Mouse (Mus musculus): ENCODE results near the gene Hist2h2be. TPM values are rescaled to one million over a fixed set of nuclear protein-coding genes. Genes with fewer than 3 reads are reported as not detected.

Gene Hist2h2be
- polyA plus RNA-seq, 1 experiment from 2014 or later = 2.3 TPM

- no peak for TF ChIP-seq EP300 (IDR thresholded peaks at IDR 0.05)
- TF ChIP-seq CTCF (IDR thresholded peaks at IDR 0.05) = no peak
- no peak overlapping the region for H3K4me2 ChIP-seq (replicated peaks; ENCODE audit: low read depth, low read length)
- H3K36me3 ChIP-seq (ENCODE audit: insufficient read depth, low read length) = no peaks in the 10 kb centered on the region
- no peak overlapping the region for H3K27ac ChIP-seq (ENCODE audit: low read length)
- no peaks in the 10 kb centered on the region for H3K9me3 ChIP-seq (ENCODE audit: low read length)
- 50% methylated on average over 2 of the region's 2 CpGs for WGBS
- no peak overlapping the region for H3K4me3 ChIP-seq (ENCODE audit: low read depth, low read length)
- DNase-seq (ENCODE audit: low spot score) (no peak), ATAC-seq (no peak)
- H3K27me3 ChIP-seq (replicated peaks; ENCODE audit: insufficient read depth, low read length) = no peaks in the 10 kb centered on the region
- no peak overlapping the region for H3K9ac ChIP-seq (replicated peaks; ENCODE audit: low read depth)
- no peaks in the 10 kb centered on the region; the same call in 1 of the 2 replicates for H3K4me1 ChIP-seq (ENCODE audit: insufficient read depth, low read depth, low read length)
These were observed 7.9 kb downstream of the Hist2h2be start for GRCm38 (mm10) chr3:96228828-96229227.

- Histone ChIP-seq H3K4me1 (ENCODE audit: insufficient read depth, low read depth, low read length) (no peaks in the 10 kb centered on the region), H3K9ac (replicated peaks; ENCODE audit: low read depth) (no peak overlapping the region), H3K27ac (ENCODE audit: low read length) (no peak overlapping the region), H3K27me3 (replicated peaks; ENCODE audit: insufficient read depth, low read length) (no peaks in the 10 kb centered on the region), H3K4me2 (replicated peaks; ENCODE audit: low read depth, low read length) (no peak overlapping the region), H3K4me3 (ENCODE audit: low read depth, low read length) (no peak overlapping the region), H3K9me3 (ENCODE audit: low read length) (no peaks in the 10 kb centered on the region), H3K36me3 (ENCODE audit: insufficient read depth, low read length) (no peaks in the 10 kb centered on the region)
- DNase-seq (ENCODE audit: low spot score) (no peak), ATAC-seq (no peak)
- WGBS = 66% methylated on average over 2 of the region's 2 CpGs
- TF ChIP-seq EP300 (IDR thresholded peaks at IDR 0.05) (no peak), CTCF (IDR thresholded peaks at IDR 0.05) (no peak)
These were observed 9.5 kb downstream of the Hist2h2be start for GRCm38 (mm10) chr3:96230404-96230803.

GRCm38 (mm10) chr3:96230910-96231757 lies 10.2 kb downstream of the Hist2h2be start:
- no peak overlapping the region for H3K9ac ChIP-seq (replicated peaks; ENCODE audit: low read depth)
- H3K27ac ChIP-seq (ENCODE audit: low read length) = no peak overlapping the region
- no peaks in the 10 kb centered on the region for H3K4me1 ChIP-seq (ENCODE audit: insufficient read depth, low read depth, low read length)
- no peak overlapping the region for H3K4me2 ChIP-seq (replicated peaks; ENCODE audit: low read depth, low read length)
- no peak overlapping the region for H3K4me3 ChIP-seq (ENCODE audit: low read depth, low read length)
- ATAC-seq (no peak), DNase-seq (ENCODE audit: low spot score) (no peak)
- TF ChIP-seq CTCF (IDR thresholded peaks at IDR 0.05) (no peak), EP300 (IDR thresholded peaks at IDR 0.05) (no peak)
- H3K27me3 ChIP-seq (replicated peaks; ENCODE audit: insufficient read depth, low read length) = no peaks in the 10 kb centered on the region
- 65% methylated on average over 4 of the region's 4 CpGs for WGBS
- no peaks in the 10 kb centered on the region for H3K36me3 ChIP-seq (ENCODE audit: insufficient read depth, low read length)
- no peaks in the 10 kb centered on the region for H3K9me3 ChIP-seq (ENCODE audit: low read length)

GRCm38 (mm10) chr3:96231758-96232120 lies 10.8 kb downstream of the Hist2h2be start:
- H3K4me3 ChIP-seq (ENCODE audit: low read depth, low read length) = no peak overlapping the region
- H3K9me3 ChIP-seq (ENCODE audit: low read length) = no peaks in the 10 kb centered on the region
- H3K36me3 ChIP-seq (ENCODE audit: insufficient read depth, low read length) = no peaks in the 10 kb centered on the region
- no peaks in the 10 kb centered on the region for H3K27me3 ChIP-seq (replicated peaks; ENCODE audit: insufficient read depth, low read length)
- DNase-seq (ENCODE audit: low spot score) (peak; percentile 86), ATAC-seq (peak; percentile 82)
- no peak overlapping the region for H3K9ac ChIP-seq (replicated peaks; ENCODE audit: low read depth)
- TF ChIP-seq EP300 (IDR thresholded peaks at IDR 0.05) (peak; percentile 52), CTCF (IDR thresholded peaks at IDR 0.05) (no peak)
- WGBS = 51% methylated on average over 2 of the region's 2 CpGs
- no peaks in the 10 kb centered on the region for H3K4me1 ChIP-seq (ENCODE audit: insufficient read depth, low read depth, low read length)
- no peak overlapping the region for H3K27ac ChIP-seq (ENCODE audit: low read length)
- no peak overlapping the region for H3K4me2 ChIP-seq (replicated peaks; ENCODE audit: low read depth, low read length)

- Histone ChIP-seq H3K27ac (ENCODE audit: low read length) (no peak overlapping the region), H3K27me3 (replicated peaks; ENCODE audit: insufficient read depth, low read length) (no peaks in the 10 kb centered on the region), H3K4me1 (ENCODE audit: insufficient read depth, low read depth, low read length) (0 out of 2 replicates have a peak, but pooled peaks cover 2% of the 10 kb centered on the region), H3K9me3 (ENCODE audit: low read length) (no peaks in the 10 kb centered on the region), H3K4me3 (ENCODE audit: low read depth, low read length) (no peak overlapping the region), H3K36me3 (ENCODE audit: insufficient read depth, low read length) (no peaks in the 10 kb centered on the region), H3K9ac (replicated peaks; ENCODE audit: low read depth) (no peak overlapping the region), H3K4me2 (replicated peaks; ENCODE audit: low read depth, low read length) (no peak overlapping the region)
- no peak for ATAC-seq
- no peak for DNase-seq (ENCODE audit: low spot score)
- TF ChIP-seq EP300 (IDR thresholded peaks at IDR 0.05) (no peak), CTCF (IDR thresholded peaks at IDR 0.05) (peak; percentile 26; the same call in 1 of the 2 replicates)
- WGBS = 93% methylated on average over 2 of the region's 2 CpGs
These were observed 14.0 kb downstream of the Hist2h2be start for GRCm38 (mm10) chr3:96234914-96235313.

GRCm38 (mm10) chr3:96235836-96236235 lies 14.9 kb downstream of the Hist2h2be start:
- no peaks in the 10 kb centered on the region for H3K9me3 ChIP-seq (ENCODE audit: low read length)
- H3K4me1 ChIP-seq (ENCODE audit: insufficient read depth, low read depth, low read length) = peaks cover 4% of the 10 kb centered on the region; the same call in 1 of the 2 replicates
- ATAC-seq (no peak), DNase-seq (ENCODE audit: low spot score) (no peak)
- no peaks in the 10 kb centered on the region for H3K36me3 ChIP-seq (ENCODE audit: insufficient read depth, low read length)
- no peak for TF ChIP-seq CTCF (IDR thresholded peaks at IDR 0.05)
- TF ChIP-seq EP300 (IDR thresholded peaks at IDR 0.05) = no peak
- H3K9ac ChIP-seq (replicated peaks; ENCODE audit: low read depth) = no peak overlapping the region
- 38% methylated on average over 3 of the region's 3 CpGs for WGBS
- no peaks in the 10 kb centered on the region for H3K27me3 ChIP-seq (replicated peaks; ENCODE audit: insufficient read depth, low read length)
- no peak overlapping the region for H3K27ac ChIP-seq (ENCODE audit: low read length)
- no peak overlapping the region for H3K4me3 ChIP-seq (ENCODE audit: low read depth, low read length)
- no peak overlapping the region for H3K4me2 ChIP-seq (replicated peaks; ENCODE audit: low read depth, low read length)
